Mouse (Mus musculus) myocyte (in vitro differentiated cells): ENCODE data around the gene Topaz1.

Experiments
- CEBPB ChIP-seq: IDR thresholded peaks from 2 replicates; pipeline ENCODE4 v1.6.1; 2011; ENCODE audit warnings: mild to moderate bottlenecking, moderate library complexity; ENCODE audit not compliant: poor library complexity, insufficient read depth, severe bottlenecking
- MYOG ChIP-seq, 3 experiments: IDR thresholded peaks; one replicate each; pipeline ENCODE4 v1.6.1; 2011; ENCODE audit warnings: control low read depth in 2 of 3, low read depth in 2 of 3, mild to moderate bottlenecking in 2 of 3; ENCODE audit not compliant: insufficient read length in 2 of 3, control insufficient read depth in 1 of 3, insufficient read depth in 1 of 3

DNA sequence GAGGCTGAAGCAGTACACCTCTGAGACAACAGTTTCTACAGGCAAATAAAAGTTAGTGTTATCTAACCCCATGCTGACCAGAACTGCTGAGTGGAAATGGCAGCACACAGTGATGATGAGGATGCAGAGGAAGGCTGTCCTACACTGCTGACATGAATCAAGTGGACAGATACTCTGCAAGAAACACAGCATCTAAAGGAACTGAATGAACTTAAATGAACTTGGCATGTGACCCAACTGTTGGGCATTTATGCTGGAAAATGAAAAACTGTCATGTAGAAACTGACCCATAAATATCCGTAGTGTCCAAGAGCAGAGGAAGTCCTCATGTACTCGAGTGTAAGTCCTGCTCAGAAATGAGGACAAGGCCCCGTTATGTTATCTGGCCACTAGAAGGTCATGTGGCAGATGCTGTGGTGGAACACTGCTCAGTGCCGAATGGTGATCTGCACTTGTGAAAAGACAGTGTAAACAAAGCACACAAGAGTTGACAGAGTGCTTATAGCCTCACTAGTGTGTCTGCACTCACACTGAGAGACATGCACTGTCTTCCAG lies 82.8 kb downstream of the Topaz1 start:
- TF ChIP-seq MYOG (IDR thresholded peaks at IDR 0.05; ENCODE audit: control insufficient read depth in 1 of 3, insufficient read depth in 1 of 3, insufficient read length in 2 of 3, low read depth in 2 of 3) = no peak
- no peak for TF ChIP-seq CEBPB
